Mouse (Mus musculus) gastrocnemius, postnatal 10 days (tissue): ENCODE measurements at regions not wholly inside any gene's neighbourhood (a gene's known extent, or its start where the extent isn't known, plus 50 kb on each side); places are given as distances from the start of the nearest gene placed in this dataset.

Experiments
- DNase-seq: peaks from one replicate; pipeline ENCODE4 v3.0.0; 2021; ENCODE audit warnings: mixed read lengths

GRCm38 (mm10) chr3:149498765-149499164 is 508.4 kb upstream of the Adgrl2 start:
- no peak for DNase-seq

DNA sequence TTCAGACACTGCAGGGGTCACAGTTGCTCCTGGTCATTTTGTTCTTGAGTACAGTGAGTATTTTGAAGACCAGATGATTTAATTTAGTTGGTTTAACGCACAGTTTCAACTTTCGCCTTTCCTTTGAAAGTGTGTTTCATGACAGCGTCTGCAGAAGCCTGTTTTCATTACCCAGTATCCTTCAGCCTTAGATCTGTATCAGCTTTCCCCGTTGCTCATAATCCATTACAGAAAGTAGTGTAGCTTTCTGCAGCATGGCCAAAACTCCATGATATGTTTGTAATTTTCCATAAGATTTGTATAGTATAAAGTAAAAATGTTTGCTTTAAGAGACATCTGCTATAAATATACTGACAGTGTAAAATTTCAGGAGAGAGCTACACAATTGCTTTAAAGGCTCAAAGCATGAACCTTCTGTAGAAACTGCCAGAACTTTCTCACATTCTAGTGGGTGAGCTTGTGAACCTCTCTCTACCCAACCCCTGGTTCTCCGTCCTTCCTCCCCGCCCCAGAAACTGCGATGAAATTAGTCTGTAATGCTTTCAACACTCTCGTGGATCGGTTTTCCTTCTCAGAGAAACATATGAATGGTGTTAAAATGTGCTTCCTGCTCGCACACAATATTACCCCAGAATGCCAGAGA is 506.6 kb upstream of the Adgrl2 start:
- no peak for DNase-seq

- DNase-seq = no peak
These were observed 505.8 kb upstream of the Adgrl2 start for GRCm38 (mm10) chr3:149496122-149496521.

GRCm38 (mm10) chr3:149488147-149488546 is 497.8 kb upstream of the Adgrl2 start:
- DNase-seq = no peak

- no peak for DNase-seq
These were observed 495.1 kb upstream of the Adgrl2 start for GRCm38 (mm10) chr3:149485406-149485805.

- no peak for DNase-seq
These were observed 494.0 kb upstream of the Adgrl2 start for GRCm38 (mm10) chr3:149484319-149484718.

GRCm38 (mm10) chr3:149476151-149476550 is 485.8 kb upstream of the Adgrl2 start:
- no peak for DNase-seq

- DNase-seq = no peak
These were observed 476.6 kb upstream of the Adgrl2 start for GRCm38 (mm10) chr3:149466973-149467372.

GRCm38 (mm10) chr3:149464603-149465002 is 474.2 kb upstream of the Adgrl2 start:
- DNase-seq = no peak

- no peak for DNase-seq
These were observed 471.8 kb upstream of the Adgrl2 start for GRCm38 (mm10) chr3:149462121-149462541.

- no peak for DNase-seq
These were observed 471.3 kb upstream of the Adgrl2 start for GRCm38 (mm10) chr3:149461613-149462012.

DNA sequence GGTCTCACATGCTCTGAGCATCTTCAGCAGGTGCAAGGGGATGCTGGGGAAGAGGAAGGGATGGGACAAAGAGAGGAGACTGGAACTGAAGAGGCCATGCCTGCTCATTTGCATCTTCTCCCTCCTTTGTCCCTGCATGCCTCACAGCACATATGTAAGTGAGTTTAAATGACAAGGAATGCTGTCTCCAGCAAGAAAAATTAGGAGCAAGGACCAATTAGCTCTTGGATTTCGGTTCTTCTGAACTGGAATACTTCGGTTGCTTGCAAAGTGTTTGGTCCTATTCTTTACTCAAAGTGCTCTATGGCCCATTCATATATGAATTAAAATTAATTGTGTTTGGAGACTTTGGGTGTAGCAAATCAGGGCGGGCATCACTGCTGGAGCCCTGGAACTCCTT is 459.0 kb upstream of the Adgrl2 start:
- no peak for DNase-seq

GRCm38 (mm10) chr3:149445991-149446564 is 455.7 kb upstream of the Adgrl2 start:
- no peak for DNase-seq

GRCm38 (mm10) chr3:149444854-149445577 is 454.7 kb upstream of the Adgrl2 start:
- DNase-seq = no peak

- no peak for DNase-seq
These were observed 454.0 kb upstream of the Adgrl2 start for GRCm38 (mm10) chr3:149444377-149444776.

DNA sequence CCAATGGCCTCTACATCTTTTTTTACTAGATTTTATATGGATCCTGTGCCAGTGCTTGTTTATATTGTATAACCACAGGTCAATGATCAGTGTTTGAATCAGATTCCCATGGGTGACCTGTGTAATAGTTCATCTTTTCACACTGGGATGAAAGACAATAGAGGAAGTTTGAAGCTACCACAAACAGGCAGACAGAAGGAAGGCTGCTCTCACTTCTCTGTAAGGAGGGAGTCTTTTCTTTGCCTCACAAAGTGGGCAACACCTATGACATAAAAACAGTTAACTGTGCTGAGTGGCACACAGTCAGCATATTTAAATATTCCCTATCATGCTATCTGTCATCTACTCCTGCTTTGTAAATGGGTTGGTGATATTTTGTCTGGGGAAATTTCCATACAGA is 450.9 kb upstream of the Adgrl2 start:
- no peak for DNase-seq

- no peak for DNase-seq
These were observed 447.4 kb upstream of the Adgrl2 start for GRCm38 (mm10) chr3:149437763-149438162.

DNA sequence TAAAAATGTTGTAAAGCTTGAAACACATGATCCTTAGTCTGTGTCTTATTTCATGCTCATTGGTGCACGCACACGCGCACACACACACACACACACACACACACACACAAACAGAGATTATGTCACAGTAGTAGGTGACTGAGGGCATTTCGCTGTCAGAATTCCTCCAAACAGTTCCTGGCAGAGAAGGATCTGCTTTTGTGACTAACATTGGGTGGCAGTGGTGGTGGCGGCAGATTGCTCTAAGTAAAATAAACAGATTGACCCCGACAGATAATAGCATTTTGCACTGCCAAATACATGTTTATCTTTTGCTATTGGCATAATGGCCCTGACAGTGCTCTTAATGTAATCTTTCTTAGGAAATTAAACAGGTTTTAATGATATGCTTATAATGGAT is 446.6 kb upstream of the Adgrl2 start:
- DNase-seq = no peak

DNA sequence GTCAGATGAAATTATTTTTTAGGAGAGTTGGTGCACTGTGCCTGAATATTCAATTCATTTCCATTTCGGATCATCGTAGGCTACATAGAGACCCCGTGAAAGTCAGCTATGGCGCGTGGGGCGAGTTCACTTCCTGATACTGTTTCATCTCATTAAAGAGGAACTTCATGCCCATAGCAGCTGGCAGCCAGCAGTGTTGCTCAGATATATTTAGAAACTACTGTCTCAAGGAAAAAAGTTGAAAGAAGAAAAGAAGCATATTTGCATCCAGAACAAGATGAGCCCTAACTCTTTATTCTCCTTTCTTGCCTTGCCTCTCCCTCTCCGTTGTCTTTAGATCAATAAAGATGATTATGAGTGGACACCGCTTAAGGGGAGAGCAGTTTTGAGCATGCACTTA is 446.1 kb upstream of the Adgrl2 start:
- no peak for DNase-seq

- no peak for DNase-seq
These were observed 441.4 kb upstream of the Adgrl2 start for GRCm38 (mm10) chr3:149431795-149432194.

DNA sequence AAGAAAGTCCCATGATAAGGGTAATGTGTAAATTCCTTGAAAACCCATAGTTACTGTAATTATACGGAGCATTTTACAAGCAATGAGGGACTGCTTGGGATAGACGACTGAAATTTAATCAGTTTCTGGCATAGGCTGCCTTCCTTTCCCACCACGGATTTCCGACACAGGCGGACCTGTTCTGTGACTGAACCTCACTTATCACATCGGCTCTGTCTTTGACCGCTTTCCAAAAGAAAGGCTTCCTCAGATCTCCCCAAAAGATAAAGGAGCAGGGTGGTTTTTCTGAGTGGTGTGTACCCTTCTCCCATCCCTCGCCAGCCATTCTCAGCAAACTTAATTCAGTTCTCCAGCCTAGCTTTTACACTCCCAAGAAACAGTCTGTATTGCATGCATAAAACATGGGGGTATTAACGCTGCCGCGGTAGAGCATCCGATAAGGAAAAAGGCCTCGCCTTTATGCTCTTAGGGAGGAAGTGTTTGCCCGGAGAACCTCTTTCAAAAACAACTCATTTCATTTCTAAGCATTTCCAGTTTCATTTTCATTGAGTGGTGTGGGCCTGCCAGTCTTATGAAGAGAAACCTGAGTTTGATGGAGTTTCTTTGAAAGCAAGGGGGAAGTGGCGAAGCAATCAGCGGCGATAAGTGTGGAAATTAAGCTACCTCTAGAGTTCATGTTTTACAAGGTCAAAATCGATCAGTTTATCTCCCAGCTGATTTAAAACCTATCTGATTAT is 435.8 kb upstream of the Adgrl2 start:
- DNase-seq = no peak

DNA sequence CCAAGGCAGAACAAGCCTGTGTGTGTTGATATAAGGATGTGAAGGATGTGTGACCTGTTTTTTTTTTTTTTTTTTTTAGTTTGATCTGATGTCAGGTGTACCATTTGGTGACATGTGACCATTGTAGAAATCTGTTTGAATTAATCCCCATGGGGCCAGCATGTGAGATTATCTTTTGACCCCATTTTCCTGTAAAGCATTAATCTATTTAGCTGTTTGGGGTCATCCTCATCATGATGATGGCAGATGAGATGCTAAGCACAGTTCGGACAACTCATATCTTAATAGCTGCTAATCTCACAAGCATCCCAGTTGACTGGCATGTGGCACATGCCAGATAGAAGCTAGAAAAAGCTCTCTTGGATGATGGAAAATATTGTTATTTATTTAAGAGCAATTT is 434.0 kb upstream of the Adgrl2 start:
- DNase-seq = no peak

DNA sequence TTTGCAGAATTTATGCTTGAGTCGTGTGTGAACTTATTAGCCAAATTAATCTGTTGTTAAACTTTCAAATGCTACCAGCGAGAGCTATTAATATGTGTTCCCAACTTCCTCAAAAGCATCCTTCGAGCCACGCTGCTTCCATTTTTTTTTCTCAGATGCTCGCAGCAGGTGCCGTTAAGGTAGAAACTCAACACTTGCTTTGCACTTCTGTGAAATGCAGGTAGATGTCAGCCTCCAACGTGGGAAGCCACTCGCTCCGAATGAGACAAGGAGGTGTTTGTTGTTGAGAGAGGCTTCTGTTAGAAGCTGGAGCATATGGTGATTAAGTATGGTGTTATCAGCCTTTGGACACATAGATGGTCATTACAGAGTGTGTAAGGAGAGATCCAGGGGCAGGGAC is 433.1 kb upstream of the Adgrl2 start:
- no peak for DNase-seq
